Mouse (Mus musculus): ENCODE measurements at regions not wholly inside any gene's neighbourhood (a gene's known extent, or its start where the extent isn't known, plus 50 kb on each side); places are given as distances from the start of the nearest gene placed in this dataset.
A peak's percentile ranks its signal among the peaks of the same experiment; 100 is the strongest.
"Not testable (repeated sequence)": the region's sequence is repeated elsewhere in the genome, so short reads cannot be mapped to it uniquely, and the experiment has no call there.

DNA sequence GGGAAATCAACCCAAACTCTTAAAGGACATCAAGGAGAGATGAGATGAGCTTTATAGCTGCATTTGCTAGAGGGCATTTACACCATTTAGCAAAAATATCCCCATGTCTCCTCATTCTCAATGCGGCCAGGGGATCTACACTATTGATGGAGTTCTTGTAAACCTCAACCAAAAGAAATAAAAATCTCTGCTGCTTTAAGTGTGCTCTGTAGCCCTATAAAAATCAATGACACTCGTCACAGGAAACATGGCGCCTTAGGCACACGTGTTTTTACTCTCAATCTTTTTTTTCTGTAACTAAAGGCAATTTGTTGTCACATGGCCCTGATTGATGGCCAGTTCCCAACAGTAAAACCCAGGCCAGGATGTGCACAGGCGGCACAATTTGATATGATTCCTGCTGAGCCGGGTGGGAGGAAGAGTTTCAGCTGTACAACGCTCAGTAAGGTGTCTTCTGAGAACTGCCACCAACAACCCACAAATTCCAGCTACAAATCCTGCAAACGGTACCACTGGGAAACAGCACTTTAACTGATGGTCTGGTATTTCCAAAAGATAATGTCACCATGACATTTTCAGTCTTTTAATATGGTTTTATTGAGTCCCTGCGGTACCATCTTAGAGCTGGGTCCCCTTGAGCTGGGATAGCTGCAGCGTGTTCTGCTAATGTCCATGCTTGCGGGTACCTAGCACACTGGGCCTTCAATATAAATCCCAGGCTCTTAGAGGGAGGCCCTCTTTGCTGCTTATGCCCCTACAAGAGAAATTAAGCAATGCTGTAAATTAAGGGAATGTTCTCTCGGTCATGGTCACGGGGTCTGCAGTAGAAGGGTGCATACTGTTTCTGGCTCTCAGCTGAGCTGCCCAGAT lies 78.8 kb downstream of the Tpbg start:
- Histone ChIP-seq H3K4me3 (replicated peaks; ENCODE audit: low read length) (no peak overlapping the region), H3K9ac (replicated peaks; ENCODE audit: low read depth, low read length) (no peak overlapping the region), H3K9me3 (ENCODE audit: control insufficient read depth, low read length) (no peaks in the 10 kb centered on the region), H3K4me1 (replicated peaks; ENCODE audit: control insufficient read depth, insufficient read depth, low read length) (no peaks in the 10 kb centered on the region), H3K4me2 (ENCODE audit: low read length) (no peak overlapping the region), H3K27me3 (replicated peaks; ENCODE audit: control insufficient read depth, insufficient read depth, low read length) (no peaks in the 10 kb centered on the region), H3K36me3 (ENCODE audit: control insufficient read depth, insufficient read depth) (no peaks in the 10 kb centered on the region), H3K27ac (ENCODE audit: low read length) (no peak overlapping the region)
- WGBS = 94% methylated on average over 13 of the region's 13 CpGs
- ATAC-seq = no peak

DNA sequence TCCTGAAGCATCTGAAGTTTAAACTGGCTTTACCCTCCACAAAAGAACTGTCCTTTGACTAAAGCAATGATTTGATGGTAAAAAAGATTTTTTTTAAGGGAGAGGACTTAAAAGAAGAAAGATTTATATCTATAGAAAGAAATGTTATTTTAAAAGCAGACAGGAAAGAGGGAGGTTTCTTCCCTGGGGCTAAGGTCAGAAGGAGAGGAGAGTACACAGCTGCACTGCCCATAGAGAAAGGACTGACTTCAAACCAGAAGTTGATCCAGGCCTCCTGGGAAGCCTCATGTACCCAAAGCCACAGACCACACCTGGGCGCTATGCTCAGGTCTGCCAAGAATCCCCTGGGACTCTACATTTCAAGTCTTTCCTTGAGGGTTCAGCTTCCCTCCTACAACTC lies 83.1 kb downstream of the Tpbg start:
- H3K27me3 ChIP-seq (replicated peaks; ENCODE audit: control insufficient read depth, insufficient read depth, low read length) = no peaks in the 10 kb centered on the region
- no peak overlapping the region for H3K4me2 ChIP-seq (ENCODE audit: low read length)
- no peak overlapping the region for H3K9ac ChIP-seq (replicated peaks; ENCODE audit: low read depth, low read length)
- no peak overlapping the region for H3K4me3 ChIP-seq (replicated peaks; ENCODE audit: low read length)
- no peaks in the 10 kb centered on the region for H3K4me1 ChIP-seq (replicated peaks; ENCODE audit: control insufficient read depth, insufficient read depth, low read length)
- 82% methylated on average over 1 of the region's 1 CpGs for WGBS
- no peaks in the 10 kb centered on the region for H3K36me3 ChIP-seq (ENCODE audit: control insufficient read depth, insufficient read depth)
- no peak overlapping the region for H3K27ac ChIP-seq (ENCODE audit: low read length)
- H3K9me3 ChIP-seq (ENCODE audit: control insufficient read depth, low read length) = no peaks in the 10 kb centered on the region
- ATAC-seq = no peak

DNA sequence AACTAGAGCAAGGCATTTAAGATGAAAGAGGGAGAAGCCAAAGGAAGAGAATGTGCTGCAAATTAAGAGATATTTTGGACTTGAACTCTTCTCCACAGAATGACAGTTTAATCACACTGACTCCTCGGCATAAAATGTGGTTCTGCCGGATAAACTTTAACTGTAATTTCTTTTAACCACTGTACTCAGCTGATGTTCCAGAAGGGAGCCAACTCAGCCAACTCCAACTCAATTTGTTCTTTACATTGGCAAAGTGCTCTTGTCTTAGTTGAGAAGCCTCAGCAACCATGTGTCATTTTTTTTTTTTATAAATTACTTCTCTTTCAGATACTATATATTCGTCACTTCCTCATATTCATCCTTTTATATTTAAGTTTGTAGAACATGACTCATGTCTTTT lies 90.0 kb downstream of the Tpbg start:
- WGBS = 90% methylated on average over 3 of the region's 3 CpGs
- Histone ChIP-seq H3K4me3 (replicated peaks; ENCODE audit: low read length) (no peak overlapping the region), H3K27ac (ENCODE audit: low read length) (no peak overlapping the region), H3K36me3 (ENCODE audit: control insufficient read depth, insufficient read depth) (no peaks in the 10 kb centered on the region), H3K9me3 (ENCODE audit: control insufficient read depth, low read length) (no peaks in the 10 kb centered on the region), H3K4me1 (replicated peaks; ENCODE audit: control insufficient read depth, insufficient read depth, low read length) (no peaks in the 10 kb centered on the region), H3K4me2 (ENCODE audit: low read length) (no peak overlapping the region), H3K27me3 (replicated peaks; ENCODE audit: control insufficient read depth, insufficient read depth, low read length) (no peaks in the 10 kb centered on the region), H3K9ac (replicated peaks; ENCODE audit: low read depth, low read length) (no peak overlapping the region)
- ATAC-seq = no peak

DNA sequence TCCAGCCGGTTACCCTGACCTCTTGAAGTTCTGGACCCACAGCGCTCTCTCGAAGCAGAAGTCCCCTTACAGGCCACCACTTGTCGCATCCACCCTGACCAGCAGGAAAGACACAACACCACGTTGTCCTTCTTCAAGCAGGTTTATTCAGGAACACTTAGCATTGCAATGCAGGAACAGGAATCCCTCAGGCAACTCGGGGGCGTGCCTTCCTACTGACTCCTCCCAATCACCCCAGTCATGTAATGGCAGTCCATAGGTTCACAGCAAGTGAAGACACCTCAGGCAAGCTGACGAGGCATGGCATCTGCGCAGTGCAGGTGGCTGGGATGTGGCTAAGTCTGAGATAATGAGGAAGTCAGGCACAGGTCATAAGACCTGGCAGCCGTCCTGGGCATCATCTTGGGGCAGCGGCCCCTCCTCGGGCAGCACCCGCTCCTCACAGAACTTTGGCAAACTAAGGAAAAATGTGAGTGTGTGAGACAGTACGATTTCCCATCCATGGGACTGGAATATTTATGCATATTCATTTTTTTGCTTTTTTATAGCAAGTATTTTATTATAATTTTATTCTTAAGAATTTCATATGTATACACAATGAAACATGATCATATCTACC lies 101.0 kb downstream of the Tpbg start:
- H3K9ac ChIP-seq (replicated peaks; ENCODE audit: low read depth, low read length); ATAC-seq; H3K4me1 ChIP-seq (replicated peaks; ENCODE audit: control insufficient read depth, insufficient read depth, low read length); H3K27me3 ChIP-seq (replicated peaks; ENCODE audit: control insufficient read depth, insufficient read depth, low read length); H3K4me2 ChIP-seq (ENCODE audit: low read length); H3K27ac ChIP-seq (ENCODE audit: low read length); H3K36me3 ChIP-seq (ENCODE audit: control insufficient read depth, insufficient read depth); H3K4me3 ChIP-seq (replicated peaks; ENCODE audit: low read length); H3K9me3 ChIP-seq (ENCODE audit: control insufficient read depth, low read length): not testable (repeated sequence)
- 91% methylated on average over 14 of the region's 14 CpGs for WGBS

DNA sequence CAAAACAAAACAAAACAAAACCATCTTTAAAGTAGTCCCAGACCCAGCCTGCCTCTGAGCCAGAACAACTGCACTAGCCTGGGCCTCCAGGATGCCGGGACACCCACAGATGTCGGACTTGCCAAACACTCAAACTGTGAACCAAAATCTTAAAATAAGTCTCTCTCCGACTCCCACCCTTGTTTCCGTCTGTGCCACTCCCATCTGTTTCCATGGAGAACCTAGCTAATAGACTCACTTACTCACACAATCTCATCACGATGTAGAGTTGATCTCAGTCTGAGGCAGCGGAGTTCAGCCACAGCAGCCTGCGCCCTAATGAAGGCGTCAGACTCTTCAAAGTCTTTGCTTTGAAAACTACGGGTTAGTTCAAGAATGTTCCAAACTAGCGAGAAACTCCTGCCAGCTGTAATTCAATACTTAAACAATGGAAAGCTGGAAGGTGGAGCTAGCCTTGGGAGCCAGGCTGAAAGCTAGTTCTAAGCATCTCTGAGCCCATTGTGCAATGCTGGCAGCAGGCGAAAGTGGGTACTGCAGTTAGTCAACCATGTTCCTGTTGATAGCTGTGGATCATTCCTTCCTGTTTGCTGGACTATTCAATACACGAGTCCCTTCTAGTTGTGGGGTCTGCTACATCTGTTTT lies 106.4 kb downstream of the Tpbg start:
- Histone ChIP-seq H3K27me3 (replicated peaks; ENCODE audit: control insufficient read depth, insufficient read depth, low read length) (no peaks in the 10 kb centered on the region), H3K4me2 (ENCODE audit: low read length) (no peak overlapping the region), H3K4me3 (replicated peaks; ENCODE audit: low read length) (no peak overlapping the region), H3K9me3 (ENCODE audit: control insufficient read depth, low read length) (peaks cover 3% of the 10 kb centered on the region; the same call in 1 of the 2 replicates), H3K4me1 (replicated peaks; ENCODE audit: control insufficient read depth, insufficient read depth, low read length) (no peaks in the 10 kb centered on the region), H3K9ac (replicated peaks; ENCODE audit: low read depth, low read length) (no peak overlapping the region), H3K36me3 (ENCODE audit: control insufficient read depth, insufficient read depth) (no peaks in the 10 kb centered on the region), H3K27ac (ENCODE audit: low read length) (no peak overlapping the region)
- WGBS = 16% methylated on average over 12 of the region's 12 CpGs
- peak; percentile 88 for ATAC-seq

DNA sequence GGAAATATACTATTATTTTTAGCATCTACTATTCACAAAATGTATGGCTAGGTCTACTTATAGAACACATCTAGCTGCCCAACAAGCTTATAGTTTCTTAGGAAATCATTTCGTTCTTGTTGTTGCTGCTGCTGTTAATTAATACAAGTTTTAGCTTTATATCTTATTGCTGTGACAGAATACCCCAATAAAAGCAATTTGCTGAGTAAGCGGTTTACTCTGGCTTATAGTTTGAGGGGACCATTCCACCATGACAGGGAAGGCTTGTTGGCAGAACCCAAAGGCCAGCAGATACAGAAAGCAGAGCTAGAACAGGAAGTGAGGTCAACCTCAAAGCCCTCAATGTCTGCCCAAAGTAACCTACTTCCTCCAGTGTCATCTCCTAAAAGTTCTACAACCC lies 109.6 kb downstream of the Tpbg start:
- Histone ChIP-seq H3K36me3 (ENCODE audit: control insufficient read depth, insufficient read depth) (no peaks in the 10 kb centered on the region), H3K27me3 (replicated peaks; ENCODE audit: control insufficient read depth, insufficient read depth, low read length) (no peaks in the 10 kb centered on the region), H3K4me1 (replicated peaks; ENCODE audit: control insufficient read depth, insufficient read depth, low read length) (no peaks in the 10 kb centered on the region), H3K4me3 (replicated peaks; ENCODE audit: low read length) (no peak overlapping the region), H3K9me3 (ENCODE audit: control insufficient read depth, low read length) (peaks cover 3% of the 10 kb centered on the region; the same call in 1 of the 2 replicates), H3K9ac (replicated peaks; ENCODE audit: low read depth, low read length) (no peak overlapping the region), H3K4me2 (ENCODE audit: low read length) (no peak overlapping the region), H3K27ac (ENCODE audit: low read length) (no peak overlapping the region)
- 91% methylated on average over 2 of the region's 2 CpGs for WGBS
- no peak for ATAC-seq

DNA sequence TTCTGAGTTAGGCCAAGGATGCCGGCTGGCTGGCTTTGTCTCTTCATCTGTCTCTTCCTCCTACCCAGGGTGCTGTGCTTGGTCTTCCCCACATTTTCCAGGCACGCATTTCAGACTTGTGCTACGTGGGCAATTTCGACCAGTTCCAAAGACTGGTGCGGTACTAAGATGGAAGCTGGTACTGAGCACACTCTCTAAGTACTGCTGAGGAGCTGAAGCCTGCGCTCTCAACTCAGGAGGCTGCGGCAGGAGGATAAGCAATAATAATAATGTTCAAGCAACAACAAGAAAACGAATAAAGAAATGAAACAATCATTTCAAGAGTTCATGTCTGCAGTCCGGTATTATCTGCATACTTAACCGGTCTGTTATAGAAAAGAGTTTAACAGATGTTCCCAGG lies 127.9 kb downstream of the Tpbg start:
- 91% methylated on average over 10 of the region's 10 CpGs for WGBS
- no peak overlapping the region for H3K9ac ChIP-seq (replicated peaks; ENCODE audit: low read depth, low read length)
- H3K4me1 ChIP-seq (replicated peaks; ENCODE audit: control insufficient read depth, insufficient read depth, low read length) = no peaks in the 10 kb centered on the region
- ATAC-seq = no peak
- H3K27ac ChIP-seq (ENCODE audit: low read length) = no peak overlapping the region
- no peaks in the 10 kb centered on the region for H3K9me3 ChIP-seq (ENCODE audit: control insufficient read depth, low read length)
- H3K4me3 ChIP-seq (replicated peaks; ENCODE audit: low read length) = no peak overlapping the region
- H3K36me3 ChIP-seq (ENCODE audit: control insufficient read depth, insufficient read depth) = no peaks in the 10 kb centered on the region
- H3K4me2 ChIP-seq (ENCODE audit: low read length) = no peak overlapping the region
- H3K27me3 ChIP-seq (replicated peaks; ENCODE audit: control insufficient read depth, insufficient read depth, low read length) = no peaks in the 10 kb centered on the region

DNA sequence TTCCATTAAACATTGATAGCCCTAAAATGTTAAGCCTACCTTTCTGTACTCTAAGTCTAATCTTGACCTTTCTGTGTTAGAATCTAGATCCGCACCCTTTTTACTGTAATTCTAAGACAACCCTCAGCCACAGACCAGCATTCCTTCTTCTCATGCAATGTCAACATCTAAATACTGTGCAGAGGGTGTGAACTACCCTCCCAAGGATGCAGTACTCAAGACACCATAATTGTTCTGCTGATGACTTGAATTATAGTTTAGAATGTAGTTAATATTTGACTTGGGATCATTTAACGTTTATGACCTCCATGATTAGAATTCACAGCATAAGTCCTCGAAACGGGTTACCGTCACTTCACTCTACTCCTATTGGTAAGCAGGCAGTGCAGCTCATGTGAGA lies 139.2 kb downstream of the Tpbg start:
- no peaks in the 10 kb centered on the region for H3K36me3 ChIP-seq (ENCODE audit: control insufficient read depth, insufficient read depth)
- H3K27ac ChIP-seq (ENCODE audit: low read length) = no peak overlapping the region
- H3K9ac ChIP-seq (replicated peaks; ENCODE audit: low read depth, low read length) = no peak overlapping the region
- 98% methylated on average over 5 of the region's 5 CpGs for WGBS
- no peak overlapping the region for H3K4me2 ChIP-seq (ENCODE audit: low read length)
- no peaks in the 10 kb centered on the region for H3K4me1 ChIP-seq (replicated peaks; ENCODE audit: control insufficient read depth, insufficient read depth, low read length)
- H3K27me3 ChIP-seq (replicated peaks; ENCODE audit: control insufficient read depth, insufficient read depth, low read length) = no peaks in the 10 kb centered on the region
- ATAC-seq = no peak
- no peak overlapping the region for H3K4me3 ChIP-seq (replicated peaks; ENCODE audit: low read length)
- no peaks in the 10 kb centered on the region for H3K9me3 ChIP-seq (ENCODE audit: control insufficient read depth, low read length)

DNA sequence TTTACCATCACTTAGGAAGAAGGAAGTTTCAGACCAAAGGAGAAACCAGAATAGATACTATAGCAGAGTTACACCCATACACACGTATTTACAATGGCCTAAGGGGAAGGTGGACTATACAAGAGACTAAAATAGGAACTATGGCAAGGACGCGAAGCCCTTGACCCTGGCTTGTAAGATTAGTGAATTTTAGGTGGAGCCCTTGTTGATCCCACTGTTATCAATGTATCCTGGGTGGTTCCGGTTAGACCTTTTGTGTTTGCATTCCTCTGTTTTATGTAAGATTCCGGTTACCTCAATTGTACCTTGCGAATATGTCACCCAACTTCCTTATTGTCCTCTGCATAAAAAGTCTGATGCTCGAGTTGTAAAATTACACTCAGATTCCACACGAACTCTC lies 141.3 kb downstream of the Tpbg start:
- H3K27ac ChIP-seq (ENCODE audit: low read length); H3K9me3 ChIP-seq (ENCODE audit: control insufficient read depth, low read length); H3K27me3 ChIP-seq (replicated peaks; ENCODE audit: control insufficient read depth, insufficient read depth, low read length); H3K9ac ChIP-seq (replicated peaks; ENCODE audit: low read depth, low read length); H3K4me3 ChIP-seq (replicated peaks; ENCODE audit: low read length); H3K36me3 ChIP-seq (ENCODE audit: control insufficient read depth, insufficient read depth); ATAC-seq; H3K4me1 ChIP-seq (replicated peaks; ENCODE audit: control insufficient read depth, insufficient read depth, low read length); H3K4me2 ChIP-seq (ENCODE audit: low read length): not testable (repeated sequence)
- WGBS = 93% methylated on average over 6 of the region's 8 CpGs
